Mouse (Mus musculus) thymus, adult 2 months (tissue): ENCODE results near the gene Copz1.

Experiments
- CTCF ChIP-seq: fragments of 200-500 bp; IDR thresholded peaks from 2 replicates; pipeline ENCODE4 v1.5.1; 2012; ENCODE audit warnings: mild to moderate bottlenecking, control low read depth, low read length, moderate library complexity, borderline replicate concordance; ENCODE audit not compliant: control insufficient read depth, poor library complexity, insufficient read depth; ENCODE audit errors: extremely low read depth
- POLR2A ChIP-seq: fragments of 200-500 bp; IDR thresholded peaks from 2 replicates; pipeline ENCODE4 v1.6.1; 2012; ENCODE audit warnings: mild to moderate bottlenecking, low read length, control low read depth, moderate library complexity; ENCODE audit not compliant: control insufficient read depth, poor library complexity, insufficient read depth; ENCODE audit errors: extremely low read depth

DNA sequence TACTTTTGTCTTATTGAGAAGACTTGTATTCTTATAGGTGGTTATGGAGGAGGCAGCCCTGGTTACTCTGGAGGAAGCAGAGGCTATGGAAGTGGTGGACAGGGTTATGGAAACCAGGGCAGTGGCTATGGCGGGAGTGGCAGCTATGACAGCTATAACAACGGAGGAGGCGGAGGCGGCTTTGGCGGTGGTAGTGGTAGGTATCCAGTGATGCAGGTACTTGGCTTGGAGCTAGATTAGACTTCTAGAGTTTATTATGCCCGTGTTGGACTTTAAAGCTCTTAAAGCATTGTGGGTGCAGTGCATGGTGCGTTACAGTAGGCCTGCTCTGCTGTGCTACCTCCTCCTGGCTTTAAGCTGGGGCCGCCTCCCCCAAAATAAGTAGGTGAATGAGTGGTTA lies 29.6 kb upstream of the Copz1 start:
- TF ChIP-seq POLR2A (no peak), CTCF (no peak)
